Mouse (Mus musculus): ENCODE measurements around the gene Vopp1.

DNA sequence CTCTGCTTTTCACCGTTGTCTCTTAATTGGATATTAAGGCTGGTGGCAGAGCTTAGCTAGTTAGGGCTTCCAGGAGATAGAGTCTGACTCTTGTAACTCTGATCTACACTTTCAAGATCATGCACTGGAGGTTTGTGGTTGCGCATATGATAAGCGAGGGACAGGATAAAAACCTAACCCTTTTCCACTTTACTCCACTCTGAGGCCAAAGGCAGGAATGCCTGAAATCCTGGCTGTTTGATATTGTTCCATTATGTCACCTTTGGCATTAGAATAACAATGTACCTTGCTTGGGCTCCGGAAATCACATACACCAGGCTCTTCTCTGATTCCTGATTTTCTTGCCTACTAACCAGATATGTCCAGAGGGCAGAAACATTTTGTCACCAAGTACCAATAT, 123.3 kb downstream of the Vopp1 start:
- TF ChIP-seq POLR2A (IDR thresholded peaks at IDR 0.05; ENCODE audit: low read depth, low read length), result no peak
- TF ChIP-seq CTCF (IDR thresholded peaks at IDR 0.05; ENCODE audit: borderline replicate concordance, insufficient read depth, low read length), result no peak
